Mouse (Mus musculus): ENCODE results near the gene Ciapin1.
A peak's percentile ranks its signal among the peaks of the same experiment; 100 is the strongest.

- no peak for TF ChIP-seq POLR2A (IDR thresholded peaks at IDR 0.05; ENCODE audit: extremely low read depth, insufficient read depth, low read length)
- peak; percentile 77 for TF ChIP-seq CTCF (IDR thresholded peaks at IDR 0.05; ENCODE audit: extremely low read depth, insufficient read depth, low read length)
Measured at GRCm38 (mm10) chr8:94874358-94874757, 36.2 kb upstream of the Ciapin1 start.
